Mouse (Mus musculus): ENCODE results near the gene Eaf2. TPM values are rescaled to one million over a fixed set of nuclear protein-coding genes. Genes with fewer than 3 reads are reported as not detected.

Gene Eaf2
- polyA plus RNA-seq (2017; shearing (Covaris generic)), result 0.25 TPM

GRCm38 (mm10) chr16:36874583-36875275 lies at the start of gene Eaf2, which contains the start of gene Golgb1:
Gene Eaf2 (minus strand): TSS chr16:36875003.
Gene Golgb1 (plus strand): TSS chr16:36875140.

GRCm38 (mm10) chr16:36828054-36828786 lies 46.6 kb downstream of the Eaf2 start, which contains the start of gene Iqcb1:
Gene Iqcb1 (plus strand): TSS chr16:36828385.

GRCm38 (mm10) chr16:36784594-36785313 lies 90.0 kb downstream of the Eaf2 start, which contains the start of gene Slc15a2:
Gene Slc15a2 (minus strand): TSS chr16:36784962.

Other genes with a start within 250 kb of the Eaf2 start
- gene Cd86, start 208.9 kb downstream of the Eaf2 start, polyA plus RNA-seq (2017; shearing (Covaris generic)), result 3.4 TPM
- gene Ildr1, start 181.0 kb downstream of the Eaf2 start, polyA plus RNA-seq (2017; shearing (Covaris generic)), result 0.82 TPM
- gene Slc15a2, start 90.0 kb downstream of the Eaf2 start, polyA plus RNA-seq (2017; shearing (Covaris generic)), result 28.6 TPM
- 37.1 TPM for gene Iqcb1, start 46.6 kb downstream of the Eaf2 start, polyA plus RNA-seq (2017; shearing (Covaris generic))
- 38.0 TPM for gene Golgb1, start 137 bp upstream of the Eaf2 start, polyA plus RNA-seq (2017; shearing (Covaris generic))
- 105 TPM for gene Hcls1, start 60.0 kb upstream of the Eaf2 start, polyA plus RNA-seq (2017; shearing (Covaris generic))
- gene Fbxo40, start 115.5 kb upstream of the Eaf2 start, polyA plus RNA-seq (2017; shearing (Covaris generic)), result not detected
- 1.0 TPM for gene Polq, start 136.8 kb upstream of the Eaf2 start, polyA plus RNA-seq (2017; shearing (Covaris generic))

Data from naive thymus-derived CD4-positive, alpha-beta T cell, adult 5 months (primary cell).